Mouse (Mus musculus) MEL (cell line): ENCODE results near the gene Lrrc4c. TPM values are rescaled to one million over a fixed set of nuclear protein-coding genes. Genes with fewer than 3 reads are reported as not detected.

Experiments used
- DNase-seq: peaks from one replicate; pipeline ENCODE4 v3.0.0; 2011; ENCODE audit warnings: low read depth, low spot score
- H3K27ac ChIP-seq: 2 replicates; pipeline ENCODE4 v1.5.1; 2012; ENCODE audit warnings: low read depth, mild to moderate bottlenecking, control low read depth, low read length, moderate library complexity; ENCODE audit not compliant: control insufficient read depth
- H3K27me3 ChIP-seq, 2 experiments: fragments of 150-350 bp in 1 of 2; sonication (generic) in 1 of 2; 2 replicates each; pipeline ENCODE4 v1.6.1; 2012; ENCODE audit warnings: low read length in 2 of 2, mild to moderate bottlenecking in 2 of 2, improper control_type of control experiment in 1 of 2, moderate library complexity in 1 of 2; ENCODE audit not compliant: insufficient read depth in 2 of 2, control insufficient read depth in 1 of 2
- H3K36me3 ChIP-seq, 2 experiments: 2 replicates each; pipeline ENCODE4 v1.6.1; 2012 to 2014; ENCODE audit warnings: low read length in 2 of 2, improper control_type of control experiment in 1 of 2, inconsistent platforms in 1 of 2, mild to moderate bottlenecking in 1 of 2; ENCODE audit not compliant: insufficient read depth in 2 of 2, control insufficient read depth in 1 of 2
- H3K4me1 ChIP-seq, 2 experiments: fragments of 150-350 bp in 1 of 2; sonication (generic) in 1 of 2; 2 replicates each; pipeline ENCODE4 v1.6.1; 2012; ENCODE audit warnings: low read length in 2 of 2, improper control_type of control experiment in 1 of 2, mild to moderate bottlenecking in 1 of 2; ENCODE audit not compliant: insufficient read depth in 2 of 2, control insufficient read depth in 1 of 2
- H3K4me3 ChIP-seq, 2 experiments: fragments of 150-350 bp in 1 of 2; sonication (generic) in 1 of 2; 2 replicates each; pipeline ENCODE4 v1.5.1; 2012; ENCODE audit warnings: low read depth in 2 of 2, low read length in 2 of 2, mild to moderate bottlenecking in 2 of 2, moderate library complexity in 2 of 2, control low read depth in 1 of 2, improper control_type of control experiment in 1 of 2; ENCODE audit not compliant: control insufficient read depth in 1 of 2, insufficient read depth in 1 of 2
- H3K79me2 ChIP-seq: 2 replicates; pipeline ENCODE4 v1.6.1; 2012; ENCODE audit warnings: mild to moderate bottlenecking, low read length, moderate library complexity; ENCODE audit not compliant: control insufficient read depth, poor library complexity, insufficient read depth
- H3K9ac ChIP-seq: 2 replicates; pipeline ENCODE4 v1.6.1; 2012; ENCODE audit warnings: low read depth, mild to moderate bottlenecking, control low read depth, low read length, moderate library complexity; ENCODE audit not compliant: control insufficient read depth, poor library complexity, severe bottlenecking
- H3K9me3 ChIP-seq: fragments of 150-350 bp; sonication (generic); replicated peaks from 2 replicates; pipeline ENCODE4 v1.6.1; 2012; ENCODE audit warnings: mild to moderate bottlenecking, low read length, improper control_type of control experiment, moderate library complexity; ENCODE audit not compliant: insufficient read depth
- BHLHE40 ChIP-seq: IDR thresholded peaks from 2 replicates; pipeline ENCODE4 v1.6.1; 2012; ENCODE audit warnings: low read depth, mild to moderate bottlenecking, inconsistent platforms, low read length, improper control_type of control experiment, borderline replicate concordance
- CHD2 ChIP-seq: IDR thresholded peaks from 2 replicates; pipeline ENCODE4 v1.6.1; 2011; ENCODE audit warnings: low read length, improper control_type of control experiment
- CTCF ChIP-seq, 3 experiments: IDR thresholded peaks in 2 of 3; conservative IDR thresholded peaks in 1 of 3; 2 replicates each; pipeline ENCODE4 v1.5.1; 2011 to 2012; ENCODE audit warnings: low read length in 3 of 3, low read depth in 2 of 3, mild to moderate bottlenecking in 2 of 3, improper control_type of control experiment in 1 of 3, inconsistent platforms in 1 of 3, mixed read lengths in 1 of 3, moderate library complexity in 1 of 3; ENCODE audit not compliant: control insufficient read depth in 1 of 3, insufficient read depth in 1 of 3, poor library complexity in 1 of 3, severe bottlenecking in 1 of 3
- E2F4 ChIP-seq: IDR thresholded peaks from 2 replicates; pipeline ENCODE4 v1.6.1; 2011; ENCODE audit warnings: low read depth, low read length, improper control_type of control experiment, borderline replicate concordance
- ELF1 ChIP-seq: IDR thresholded peaks from 2 replicates; pipeline ENCODE4 v1.6.1; 2014; ENCODE audit warnings: low read depth, mild to moderate bottlenecking, inconsistent platforms, low read length, improper control_type of control experiment, moderate library complexity
- ETS1 ChIP-seq: IDR thresholded peaks from 2 replicates; pipeline ENCODE4 v1.6.1; 2012; ENCODE audit warnings: low read depth, mild to moderate bottlenecking, inconsistent platforms, low read length, improper control_type of control experiment, moderate library complexity
- JUND ChIP-seq: IDR thresholded peaks from 2 replicates; pipeline ENCODE4 v1.6.1; 2011; ENCODE audit warnings: low read depth, mild to moderate bottlenecking, improper control_type of control experiment, low read length
- MAFK ChIP-seq: IDR thresholded peaks from 2 replicates; pipeline ENCODE4 v1.6.1; 2011; ENCODE audit warnings: low read depth, mild to moderate bottlenecking, low read length, improper control_type of control experiment, borderline replicate concordance
- MEF2A ChIP-seq: IDR thresholded peaks from 2 replicates; pipeline ENCODE4 v1.6.1; 2014; ENCODE audit warnings: low read depth, mild to moderate bottlenecking, inconsistent platforms, low read length, improper control_type of control experiment; ENCODE audit not compliant: poor library complexity, insufficient replicate concordance, severe bottlenecking; ENCODE audit errors: extremely low read depth
- NELFE ChIP-seq: IDR thresholded peaks from 2 replicates; pipeline ENCODE4 v1.6.1; 2011; ENCODE audit warnings: low read depth, low read length, improper control_type of control experiment
- POLR2A ChIP-seq, 2 experiments: IDR thresholded peaks; 2 replicates each; pipeline ENCODE4 v1.6.1; 2011 to 2012; ENCODE audit warnings: low read length in 2 of 2, mild to moderate bottlenecking in 2 of 2, control low read depth in 1 of 2, improper control_type of control experiment in 1 of 2, low read depth in 1 of 2, moderate library complexity in 1 of 2; ENCODE audit not compliant: control insufficient read depth in 1 of 2, insufficient read depth in 1 of 2, poor library complexity in 1 of 2
- POLR2AphosphoS5 ChIP-seq: IDR thresholded peaks from 2 replicates; pipeline ENCODE4 v1.6.1; 2012; ENCODE audit warnings: low read depth, borderline replicate concordance, mild to moderate bottlenecking, inconsistent platforms, low read length, moderate library complexity, mixed read lengths
- RAD21 ChIP-seq: IDR thresholded peaks from 2 replicates; pipeline ENCODE4 v1.6.1; 2011; ENCODE audit warnings: mild to moderate bottlenecking, low read depth, low read length, improper control_type of control experiment
- TBP ChIP-seq: IDR thresholded peaks from 2 replicates; pipeline ENCODE4 v1.8.0; 2011; ENCODE audit warnings: low read depth, low read length, improper control_type of control experiment
- TCF12 ChIP-seq: IDR thresholded peaks from 2 replicates; pipeline ENCODE4 v1.6.1; 2014; ENCODE audit warnings: low read depth, mild to moderate bottlenecking, inconsistent platforms, low read length, improper control_type of control experiment, moderate library complexity
- USF1 ChIP-seq: IDR thresholded peaks from 2 replicates; pipeline ENCODE4 v1.6.1; 2014; ENCODE audit warnings: low read depth, mild to moderate bottlenecking, inconsistent platforms, low read length, improper control_type of control experiment, moderate library complexity
- USF2 ChIP-seq, 2 experiments: IDR thresholded peaks; 2 replicates each; pipeline ENCODE4 v1.6.1; 2011 to 2012; ENCODE audit warnings: improper control_type of control experiment in 2 of 2, low read length in 2 of 2, borderline replicate concordance in 1 of 2, inconsistent platforms in 1 of 2, low read depth in 1 of 2, mild to moderate bottlenecking in 1 of 2; ENCODE audit not compliant: insufficient read depth in 1 of 2
- polyA plus RNA-seq, 2 experiments: library from polyadenylated mRNA; stranded (reverse) in 1 of 2; unstranded in 1 of 2; fragments of >175 nt in 1 of 2; fragments of >200 nt in 1 of 2; gene quantifications; 2 replicates each; pipeline versions ENCODE4 v1.2.1 to v1.2.4; 2012; ENCODE audit warnings: low replicate concordance in 2 of 2, low read depth in 1 of 2; ENCODE audit not compliant: insufficient read length in 2 of 2, insufficient read depth in 1 of 2, missing spikeins in 1 of 2
- total RNA-seq: library from RNA; depleted of rRNA; stranded (reverse); fragments of 300-350 nt; gene quantifications from 2 replicates; pipeline ENCODE4 v1.2.3, GENCODE M21; 2012

Lrrc4c gene
- total and polyA plus RNA-seq, 3 experiments: not detected

GRCm38 (mm10) chr2:97165745-97166144 lies 847.8 kb downstream of the Lrrc4c start:
- no peaks in the 10 kb centered on the region for H3K27me3 ChIP-seq
- DNase-seq: no peak
- H3K79me2 ChIP-seq: no peaks in the 10 kb centered on the region
- H3K27ac ChIP-seq: no peak overlapping the region
- H3K4me3 ChIP-seq: no peak overlapping the region
- no peak for TF ChIP-seq RAD21
- no peak for TF ChIP-seq ETS1
- no peak for TF ChIP-seq ELF1
- H3K9ac ChIP-seq: no peak overlapping the region
- H3K9me3 ChIP-seq: no peaks in the 10 kb centered on the region
- no peaks in the 10 kb centered on the region for H3K4me1 ChIP-seq
- H3K36me3 ChIP-seq: no peaks in the 10 kb centered on the region

GRCm38 (mm10) chr2:97178399-97178798 lies 860.4 kb downstream of the Lrrc4c start:
- no peak for DNase-seq

GRCm38 (mm10) chr2:97196968-97197606 lies 879.1 kb downstream of the Lrrc4c start:
- Histone ChIP-seq H3K36me3 (no peaks in the 10 kb centered on the region), H3K79me2 (no peaks in the 10 kb centered on the region), H3K9me3 (no peaks in the 10 kb centered on the region), H3K27ac (no peak overlapping the region), H3K9ac (no peak overlapping the region), H3K4me3 (no peak overlapping the region), H3K4me1 (no peaks in the 10 kb centered on the region), H3K27me3 (no peaks in the 10 kb centered on the region)
- TF ChIP-seq POLR2AphosphoS5 (no peak), JUND (no peak), BHLHE40 (no peak), TCF12 (no peak), CTCF (IDR thresholded peaks at IDR 0.05 in 2 of 3, conservative IDR thresholded peaks at IDR 0.05 in 1 of 3; ENCODE audit: control insufficient read depth in 1 of 3, insufficient read depth in 1 of 3, low read depth in 2 of 3, low read length in 3 of 3, poor library complexity in 1 of 3, severe bottlenecking in 1 of 3) (no peak), E2F4 (no peak), POLR2A (IDR thresholded peaks at IDR 0.05; ENCODE audit: control insufficient read depth in 1 of 2, insufficient read depth in 1 of 2, low read depth in 1 of 2, low read length in 2 of 2, poor library complexity in 1 of 2) (no peak), NELFE (no peak), CHD2 (no peak), USF1 (no peak), TBP (no peak)
- TF ChIP-seq, all 39 proteins: peak for 0
- no peak for DNase-seq

More at GRCm38 (mm10) chr2:97178399-97178798, 860.4 kb downstream of the Lrrc4c start:
- H3K4me3 ChIP-seq: no peak overlapping the region
- no peaks in the 10 kb centered on the region for H3K79me2 ChIP-seq
- H3K4me1 ChIP-seq: no peaks in the 10 kb centered on the region
- no peaks in the 10 kb centered on the region for H3K9me3 ChIP-seq
- H3K27me3 ChIP-seq: no peaks in the 10 kb centered on the region
- no peak overlapping the region for H3K27ac ChIP-seq
- TF ChIP-seq USF2 (IDR thresholded peaks at IDR 0.05; ENCODE audit: borderline replicate concordance in 1 of 2, insufficient read depth in 1 of 2, low read depth in 1 of 2, low read length in 2 of 2): no peak
- TF ChIP-seq MAFK: no peak
- TF ChIP-seq MEF2A: no peak
- no peak overlapping the region for H3K9ac ChIP-seq
- H3K36me3 ChIP-seq: no peaks in the 10 kb centered on the region
